In the genomic region with DNA sequence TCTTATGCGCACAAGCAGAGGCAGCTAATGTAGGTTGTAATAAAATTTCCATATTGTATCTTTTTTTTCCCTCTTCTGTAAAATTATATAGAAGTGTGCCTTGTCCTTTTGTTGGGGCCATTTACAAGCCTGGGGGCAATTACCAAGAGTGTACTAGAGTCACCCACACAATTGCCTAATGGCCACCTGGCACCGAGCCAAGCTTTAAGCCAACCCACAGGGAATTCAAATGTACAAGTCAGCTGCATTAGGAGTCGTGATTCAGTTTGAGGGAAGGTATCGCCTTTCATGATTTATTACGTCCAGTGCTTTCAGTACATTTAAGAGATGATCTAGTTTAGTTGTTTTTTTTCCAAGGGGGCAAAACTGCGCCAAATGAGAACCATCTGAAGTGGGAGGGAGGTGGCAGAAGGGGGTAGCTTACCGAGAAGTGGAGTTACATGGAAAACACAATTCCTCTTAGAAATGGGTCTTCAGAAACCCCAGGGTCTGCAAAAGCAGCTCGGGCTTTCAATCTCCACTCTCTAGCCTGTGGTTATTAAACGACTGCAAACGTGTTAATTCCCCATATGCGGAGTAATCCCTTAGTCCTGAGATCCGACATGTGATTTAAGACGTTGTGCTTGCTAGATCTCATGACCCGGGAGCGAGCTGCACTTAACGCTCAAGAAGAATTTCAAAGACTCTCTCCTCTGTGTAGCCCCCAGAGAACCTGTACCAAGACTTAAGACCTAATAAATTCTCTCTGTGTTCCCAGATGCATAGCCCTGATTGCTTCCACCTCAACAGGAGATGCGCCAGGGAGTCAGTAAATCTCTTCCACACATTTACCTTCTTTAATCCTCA, we compare ENCODE assay signal across 8 mouse cellular contexts.
DNase-seq lines count a peak whose midpoint lies in the region; ATAC-seq and TF ChIP-seq lines count a peak whose summit lies in the region.
"Had no signal": no experiment of that assay in that cellular context is flagged by ENCODE, and none has a peak within 500 bp of the region (broad histone marks: within the 10 kb centered on the region; RNA-seq: fewer than 3 reads in every experiment).

No protein-coding gene starts in this region.

- no peaks in the 10 kb centered on the region for H3K27me3 ChIP-seq in midbrain, embryonic 12.5 days
- no peaks in the 10 kb centered on the region for H3K27me3 ChIP-seq in midbrain, postnatal 0 days (ENCODE audit: insufficient read depth, low read length)
- H3K27me3 ChIP-seq in embryonic facial prominence, embryonic 13.5 days: no peaks in the 10 kb centered on the region
- H3K27me3 ChIP-seq in hindbrain, embryonic 16.5 days (replicated peaks; ENCODE audit: control insufficient read depth, insufficient read depth, low read length): no peaks in the 10 kb centered on the region

- WGBS in midbrain, embryonic 12.5 days: 58% methylated on average over 17 of the region's 17 CpGs
- 44% methylated on average over 17 of the region's 17 CpGs for WGBS in midbrain, postnatal 0 days
- 27% methylated on average over 17 of the region's 17 CpGs for WGBS in embryonic facial prominence, embryonic 13.5 days
- whole genome bisulfite sequencing in hindbrain, embryonic 16.5 days: 43% methylated on average over 17 of the region's 17 CpGs

- H3K27ac ChIP-seq in midbrain, embryonic 12.5 days (replicated peaks): 0 out of 2 replicates have a peak overlapping the region, but pooled peaks have one; percentile 12
- H3K27ac ChIP-seq in midbrain, postnatal 0 days (ENCODE audit: low read depth, low read length): no peak overlapping the region
- H3K27ac ChIP-seq in embryonic facial prominence, embryonic 13.5 days: peak overlapping the region; percentile 45
- H3K27ac ChIP-seq in hindbrain, embryonic 16.5 days (ENCODE audit: low read depth, low read length): no peak overlapping the region

- peaks cover 8% of the 10 kb centered on the region for H3K4me1 ChIP-seq in midbrain, embryonic 12.5 days
- peaks cover 6% of the 10 kb centered on the region; the same call in 1 of the 2 replicates for H3K4me1 ChIP-seq in midbrain, postnatal 0 days (ENCODE audit: insufficient read depth, low read length)
- peaks cover 14% of the 10 kb centered on the region for H3K4me1 ChIP-seq in embryonic facial prominence, embryonic 13.5 days
- H3K4me1 ChIP-seq in hindbrain, embryonic 16.5 days (ENCODE audit: control insufficient read depth, insufficient read depth, low read depth, low read length): peaks cover 6% of the 10 kb centered on the region

- no peak for DNase-seq in midbrain, postnatal 0 days (ENCODE audit: low spot score)
- peak; percentile 25 for DNase-seq in retina, postnatal 7 days (ENCODE audit: low read depth, low spot score)
- DNase-seq in urinary bladder, adult 2 months (ENCODE audit: low spot score): no peak
- no peak for DNase-seq in natural killer cell, adult 2 months (ENCODE audit: low spot score in 2 of 2)
- DNase-seq: cerebellum, adult 9-10 months had no signal

- no peaks in the 10 kb centered on the region for H3K9me3 ChIP-seq in midbrain, embryonic 12.5 days
- no peaks in the 10 kb centered on the region for H3K9me3 ChIP-seq in midbrain, postnatal 0 days (ENCODE audit: low read length)
- H3K9me3 ChIP-seq in embryonic facial prominence, embryonic 13.5 days: no peaks in the 10 kb centered on the region
- no peaks in the 10 kb centered on the region for H3K9me3 ChIP-seq in hindbrain, embryonic 16.5 days (ENCODE audit: control insufficient read depth, low read length)

- ATAC-seq in midbrain, embryonic 12.5 days (ENCODE audit: low FRiP score, low read depth): peak; percentile 84; the same call in 1 of the 2 replicates
- ATAC-seq in midbrain, postnatal 0 days (ENCODE audit: low FRiP score): no peak
- ATAC-seq in embryonic facial prominence, embryonic 13.5 days (ENCODE audit: insufficient number of reproducible peaks, insufficient read depth, low FRiP score, low TSS enrichment, low read depth): peak; percentile 56; the same call in 1 of the 2 replicates
- ATAC-seq in hindbrain, embryonic 16.5 days: peak; percentile 40; the same call in 1 of the 2 replicates

- no peak for TF ChIP-seq CTCF in midbrain, postnatal 0 days (IDR thresholded peaks at IDR 0.05)

- H3K4me3 ChIP-seq in midbrain, embryonic 12.5 days: no peak overlapping the region
- H3K4me3 ChIP-seq in midbrain, postnatal 0 days (ENCODE audit: low read depth, low read length): no peak overlapping the region
- no peak overlapping the region for H3K4me3 ChIP-seq in embryonic facial prominence, embryonic 13.5 days
- H3K4me3 ChIP-seq in hindbrain, embryonic 16.5 days (ENCODE audit: low read length): no peak overlapping the region

- H3K4me2 ChIP-seq in midbrain, embryonic 12.5 days (replicated peaks): no peak overlapping the region
- no peak overlapping the region for H3K4me2 ChIP-seq in midbrain, postnatal 0 days (ENCODE audit: low read depth, low read length, poor library complexity, severe bottlenecking)
- H3K4me2 ChIP-seq in embryonic facial prominence, embryonic 13.5 days: 0 out of 2 replicates have a peak overlapping the region, but pooled peaks have one; percentile 29
- no peak overlapping the region for H3K4me2 ChIP-seq in hindbrain, embryonic 16.5 days (ENCODE audit: low read length)

- no peaks in the 10 kb centered on the region for H3K36me3 ChIP-seq in midbrain, embryonic 12.5 days
- H3K36me3 ChIP-seq in midbrain, postnatal 0 days (ENCODE audit: insufficient read depth, low read length): no peaks in the 10 kb centered on the region
- no peaks in the 10 kb centered on the region for H3K36me3 ChIP-seq in embryonic facial prominence, embryonic 13.5 days
- no peaks in the 10 kb centered on the region for H3K36me3 ChIP-seq in hindbrain, embryonic 16.5 days (ENCODE audit: control insufficient read depth, insufficient read depth, low read length)

- H3K9ac ChIP-seq in midbrain, embryonic 12.5 days (replicated peaks): no peak overlapping the region
- no peak overlapping the region for H3K9ac ChIP-seq in midbrain, postnatal 0 days (replicated peaks; ENCODE audit: low read length, poor library complexity, severe bottlenecking)
- H3K9ac ChIP-seq in embryonic facial prominence, embryonic 13.5 days: no peak overlapping the region
- no peak overlapping the region for H3K9ac ChIP-seq in hindbrain, embryonic 16.5 days (ENCODE audit: low read depth, low read length)

Comparison
In these comparisons a context has a peak if more than half of its experiments do, and no peak if none do; other contexts are left out.
1. H3K27ac ChIP-seq: peak in midbrain, embryonic 12.5 days (single experiment) and embryonic facial prominence, embryonic 13.5 days (single experiment); none in midbrain, postnatal 0 days (single experiment) and hindbrain, embryonic 16.5 days (single experiment).